Mouse (Mus musculus) forebrain, embryonic 16.5 days (tissue): ENCODE measurements at regions not wholly inside any gene's neighbourhood (a gene's known extent, or its start where the extent isn't known, plus 50 kb on each side); places are given as distances from the start of the nearest gene placed in this dataset.

ENCODE experiments used
- ATAC-seq: fragments of 200-750 bp; cut with Nextera tagmentation; 2 replicates; pipeline ENCODE4 v1.8.0; 2017; ENCODE audit warnings: mild to moderate bottlenecking, moderate library complexity
- H3K27ac ChIP-seq: fragments of 300-500 bp; sonication (generic); 2 replicates; pipeline ENCODE4 v1.5.1; 2014; ENCODE audit warnings: low read length, control low read depth
- H3K27me3 ChIP-seq: fragments of 300-500 bp; sonication (generic); replicated peaks from 2 replicates; pipeline ENCODE4 v1.6.1; 2014; ENCODE audit warnings: low read length; ENCODE audit not compliant: control insufficient read depth, insufficient read depth
- H3K36me3 ChIP-seq: fragments of 300-500 bp; sonication (generic); 2 replicates; pipeline ENCODE4 v1.6.1; 2014; ENCODE audit not compliant: control insufficient read depth, insufficient read depth
- H3K4me1 ChIP-seq: fragments of 300-500 bp; sonication (generic); replicated peaks from 2 replicates; pipeline ENCODE4 v1.6.1; 2014; ENCODE audit warnings: low read length; ENCODE audit not compliant: control insufficient read depth, insufficient read depth
- H3K4me2 ChIP-seq: fragments of 300-500 bp; sonication (generic); 2 replicates; pipeline ENCODE4 v1.6.1; 2014; ENCODE audit warnings: mild to moderate bottlenecking, low read length, control low read depth
- H3K4me3 ChIP-seq: fragments of 300-500 bp; sonication (generic); replicated peaks from 2 replicates; pipeline ENCODE4 v1.5.1; 2014; ENCODE audit warnings: mild to moderate bottlenecking, low read length, control low read depth
- H3K9ac ChIP-seq: fragments of 300-500 bp; sonication (generic); replicated peaks from 2 replicates; pipeline ENCODE4 v1.6.1; 2014; ENCODE audit warnings: low read depth, low read length, control low read depth
- H3K9me3 ChIP-seq: fragments of 300-500 bp; sonication (generic); 2 replicates; pipeline ENCODE4 v1.6.1; 2016; ENCODE audit warnings: low read length; ENCODE audit not compliant: control insufficient read depth
- WGBS: fragments of 180-500 bp; shearing (Covaris S2); extraction: QIAGEN DNeasy Blood & Tissue Kit; methylation state at CpG from one replicate; pipeline ENCODE4 v1.1.7; 2014; 5-methylcytosine and 5-hydroxymethylcytosine counted together

GRCm38 (mm10) chr10:118706020-118706419 lies 164.0 kb downstream of the Dyrk2 start:
- ATAC-seq, result no peak
- no peaks in the 10 kb centered on the region for H3K27me3 ChIP-seq
- H3K9me3 ChIP-seq, result no peaks in the 10 kb centered on the region
- WGBS, result 95% methylated on average over 3 of the region's 3 CpGs
- no peaks in the 10 kb centered on the region for H3K36me3 ChIP-seq
- no peak overlapping the region for H3K4me2 ChIP-seq
- no peak overlapping the region for H3K27ac ChIP-seq
- H3K9ac ChIP-seq, result no peak overlapping the region
- no peak overlapping the region for H3K4me3 ChIP-seq
- peaks cover under 1% of the 10 kb centered on the region; the same call in 1 of the 2 replicates for H3K4me1 ChIP-seq

- no peaks in the 10 kb centered on the region for H3K27me3 ChIP-seq
- peaks cover 4% of the 10 kb centered on the region; the same call in 1 of the 2 replicates for H3K4me1 ChIP-seq
- no peak overlapping the region for H3K4me2 ChIP-seq
- H3K9me3 ChIP-seq, result no peaks in the 10 kb centered on the region
- WGBS, result 96% methylated on average over 8 of the region's 8 CpGs
- no peaks in the 10 kb centered on the region for H3K36me3 ChIP-seq
- no peak overlapping the region for H3K4me3 ChIP-seq
- no peak for ATAC-seq
- no peak overlapping the region for H3K9ac ChIP-seq
- no peak overlapping the region for H3K27ac ChIP-seq
Measured at GRCm38 (mm10) chr10:118709718-118710117, 160.3 kb downstream of the Dyrk2 start.

GRCm38 (mm10) chr10:118711529-118711928 lies 158.5 kb downstream of the Dyrk2 start:
- Histone ChIP-seq H3K4me2 (no peak overlapping the region), H3K4me1 (peaks cover 4% of the 10 kb centered on the region; the same call in 1 of the 2 replicates), H3K27ac (no peak overlapping the region), H3K36me3 (no peaks in the 10 kb centered on the region), H3K27me3 (no peaks in the 10 kb centered on the region), H3K9me3 (no peaks in the 10 kb centered on the region), H3K9ac (no peak overlapping the region), H3K4me3 (no peak overlapping the region)
- ATAC-seq, result no peak
- WGBS, result 19% methylated on average over 3 of the region's 3 CpGs

- peaks cover 4% of the 10 kb centered on the region; the same call in 1 of the 2 replicates for H3K4me1 ChIP-seq
- no peak for ATAC-seq
- WGBS, result 86% methylated on average over 10 of the region's 10 CpGs
- H3K4me3 ChIP-seq, result no peak overlapping the region
- no peak overlapping the region for H3K4me2 ChIP-seq
- no peak overlapping the region for H3K27ac ChIP-seq
- no peaks in the 10 kb centered on the region for H3K9me3 ChIP-seq
- no peak overlapping the region for H3K9ac ChIP-seq
- no peaks in the 10 kb centered on the region for H3K27me3 ChIP-seq
- no peaks in the 10 kb centered on the region for H3K36me3 ChIP-seq
Measured at GRCm38 (mm10) chr10:118711951-118712350, 158.1 kb downstream of the Dyrk2 start.

- H3K9me3 ChIP-seq, result no peaks in the 10 kb centered on the region
- H3K27me3 ChIP-seq, result no peaks in the 10 kb centered on the region
- no peak for ATAC-seq
- H3K36me3 ChIP-seq, result no peaks in the 10 kb centered on the region
- H3K9ac ChIP-seq, result no peak overlapping the region
- peaks cover 4% of the 10 kb centered on the region; the same call in 1 of the 2 replicates for H3K4me1 ChIP-seq
- WGBS, result 90% methylated on average over 6 of the region's 6 CpGs
- H3K4me2 ChIP-seq, result no peak overlapping the region
- no peak overlapping the region for H3K27ac ChIP-seq
- H3K4me3 ChIP-seq, result no peak overlapping the region
Measured at GRCm38 (mm10) chr10:118712951-118713350, 157.1 kb downstream of the Dyrk2 start.

- 82% methylated on average over 17 of the region's 17 CpGs for WGBS
- H3K9me3 ChIP-seq, result no peaks in the 10 kb centered on the region
- H3K27ac ChIP-seq, result no peak overlapping the region
- no peak overlapping the region for H3K4me2 ChIP-seq
- peaks cover 4% of the 10 kb centered on the region; the same call in 1 of the 2 replicates for H3K4me1 ChIP-seq
- H3K27me3 ChIP-seq, result no peaks in the 10 kb centered on the region
- ATAC-seq, result no peak; the same call in 1 of the 2 replicates
- H3K9ac ChIP-seq, result no peak overlapping the region
- H3K4me3 ChIP-seq, result no peak overlapping the region
- no peaks in the 10 kb centered on the region for H3K36me3 ChIP-seq
Measured at GRCm38 (mm10) chr10:118714179-118714581, 155.8 kb downstream of the Dyrk2 start.

GRCm38 (mm10) chr10:118714595-118714994 lies 155.4 kb downstream of the Dyrk2 start:
- H3K27me3 ChIP-seq, result no peaks in the 10 kb centered on the region
- H3K9me3 ChIP-seq, result no peaks in the 10 kb centered on the region
- WGBS, result 86% methylated on average over 4 of the region's 4 CpGs
- peaks cover 4% of the 10 kb centered on the region; the same call in 1 of the 2 replicates for H3K4me1 ChIP-seq
- H3K4me3 ChIP-seq, result no peak overlapping the region
- no peak overlapping the region for H3K4me2 ChIP-seq
- ATAC-seq, result no peak
- H3K9ac ChIP-seq, result no peak overlapping the region
- H3K36me3 ChIP-seq, result no peaks in the 10 kb centered on the region
- no peak overlapping the region for H3K27ac ChIP-seq

GRCm38 (mm10) chr10:118720630-118721029 lies 149.4 kb downstream of the Dyrk2 start:
- 0 out of 2 replicates have a peak, but pooled peaks have one; percentile 21 for ATAC-seq
- 0 out of 2 replicates have a peak overlapping the region, but pooled peaks have one; percentile 1 for H3K27ac ChIP-seq
- no peaks in the 10 kb centered on the region for H3K27me3 ChIP-seq
- no peaks in the 10 kb centered on the region for H3K9me3 ChIP-seq
- H3K4me1 ChIP-seq, result peaks cover 18% of the 10 kb centered on the region
- H3K4me3 ChIP-seq, result no peak overlapping the region
- no peaks in the 10 kb centered on the region for H3K36me3 ChIP-seq
- no peak overlapping the region for H3K9ac ChIP-seq
- no peak overlapping the region for H3K4me2 ChIP-seq
- 12% methylated on average over 1 of the region's 1 CpGs for WGBS

- Histone ChIP-seq H3K9me3 (no peaks in the 10 kb centered on the region), H3K4me3 (no peak overlapping the region), H3K27me3 (no peaks in the 10 kb centered on the region), H3K4me2 (no peak overlapping the region), H3K27ac (no peak overlapping the region; the same call in 1 of the 2 replicates), H3K9ac (no peak overlapping the region), H3K36me3 (no peaks in the 10 kb centered on the region), H3K4me1 (peaks cover 18% of the 10 kb centered on the region)
- 13% methylated on average over 5 of the region's 5 CpGs for WGBS
- ATAC-seq, result peak; percentile 87
Measured at GRCm38 (mm10) chr10:118722132-118722551, 147.9 kb downstream of the Dyrk2 start.

GRCm38 (mm10) chr10:118722671-118723070 lies 147.3 kb downstream of the Dyrk2 start:
- no peaks in the 10 kb centered on the region for H3K27me3 ChIP-seq
- H3K9ac ChIP-seq, result no peak overlapping the region
- no peak overlapping the region for H3K4me2 ChIP-seq
- WGBS, result 42% methylated on average over 3 of the region's 3 CpGs
- ATAC-seq, result no peak
- H3K9me3 ChIP-seq, result no peaks in the 10 kb centered on the region
- no peaks in the 10 kb centered on the region for H3K36me3 ChIP-seq
- 0 out of 2 replicates have a peak overlapping the region, but pooled peaks have one; percentile 24 for H3K27ac ChIP-seq
- peaks cover 18% of the 10 kb centered on the region for H3K4me1 ChIP-seq
- H3K4me3 ChIP-seq, result no peak overlapping the region
